Mouse (Mus musculus): Measurements from ENCODE around the gene Clps. TPM values are rescaled to one million over a fixed set of nuclear protein-coding genes. Genes with fewer than 3 reads are reported as not detected.
"Not testable (repeated sequence)": the region's sequence is repeated elsewhere in the genome, so short reads cannot be mapped to it uniquely, and the experiment has no call there.

Gene Clps
- total RNA-seq, 2 experiments from 2014 or later = not detected

DNA sequence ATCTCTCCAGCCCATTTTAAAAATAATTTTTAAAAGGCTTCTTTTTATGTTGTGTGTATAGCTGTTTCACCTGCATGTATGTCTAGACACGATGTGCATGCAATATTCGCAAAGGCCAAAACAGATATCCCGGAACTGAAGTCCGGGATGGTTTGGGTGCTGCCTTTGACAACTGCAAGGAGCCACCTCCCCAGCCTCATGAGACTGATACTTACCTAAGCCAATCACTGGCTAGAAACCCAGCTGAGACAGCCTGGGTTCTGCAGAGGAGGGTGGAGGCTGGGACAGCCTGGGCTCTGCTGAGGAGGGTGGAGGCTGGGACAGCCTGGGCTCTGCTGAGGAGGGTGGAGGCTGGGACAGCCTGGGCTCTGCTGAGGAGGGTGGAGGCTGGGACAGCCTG is 6.5 kb downstream of the Clps start:
- not testable (repeated sequence) for ATAC-seq (ENCODE audit: poor library complexity, severe bottlenecking)

DNA sequence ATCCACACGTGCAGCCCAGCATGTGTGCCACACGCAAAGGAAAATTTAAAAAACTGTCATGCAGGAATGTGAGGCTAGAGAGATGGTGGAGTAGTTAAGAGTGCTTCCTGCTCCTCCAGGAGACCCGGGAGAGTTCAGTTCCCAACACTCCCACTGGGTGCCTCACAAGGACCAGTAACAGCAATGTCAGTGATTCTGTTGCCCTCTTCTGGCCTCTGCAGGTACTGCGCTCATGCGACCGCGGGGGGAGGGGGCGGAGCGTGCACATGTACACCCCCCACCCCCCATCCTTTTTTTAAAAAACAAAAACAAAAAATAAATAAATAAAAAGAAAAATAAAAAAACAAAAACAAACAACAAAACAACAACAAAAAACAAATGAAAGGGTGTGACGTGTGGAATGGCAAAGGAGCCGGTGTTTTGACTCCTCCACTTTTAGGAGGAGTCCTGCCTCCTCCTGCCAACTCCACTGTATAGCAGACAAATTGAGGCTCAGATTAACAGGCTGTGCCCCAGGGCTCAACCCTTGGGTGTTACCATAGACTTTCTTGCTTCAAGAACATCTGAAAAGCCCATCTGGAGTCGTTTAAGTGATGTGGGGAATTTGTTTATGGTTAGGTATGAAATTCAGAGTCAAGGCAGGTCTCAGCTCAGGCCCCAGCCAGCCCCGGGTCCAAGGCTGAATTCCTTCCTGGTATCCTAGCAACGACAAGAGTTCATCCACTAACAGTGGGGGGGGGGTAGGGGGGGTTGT is 7.3 kb downstream of the Clps start:
- ATAC-seq (ENCODE audit: poor library complexity, severe bottlenecking) = peak; percentile 87

DNA sequence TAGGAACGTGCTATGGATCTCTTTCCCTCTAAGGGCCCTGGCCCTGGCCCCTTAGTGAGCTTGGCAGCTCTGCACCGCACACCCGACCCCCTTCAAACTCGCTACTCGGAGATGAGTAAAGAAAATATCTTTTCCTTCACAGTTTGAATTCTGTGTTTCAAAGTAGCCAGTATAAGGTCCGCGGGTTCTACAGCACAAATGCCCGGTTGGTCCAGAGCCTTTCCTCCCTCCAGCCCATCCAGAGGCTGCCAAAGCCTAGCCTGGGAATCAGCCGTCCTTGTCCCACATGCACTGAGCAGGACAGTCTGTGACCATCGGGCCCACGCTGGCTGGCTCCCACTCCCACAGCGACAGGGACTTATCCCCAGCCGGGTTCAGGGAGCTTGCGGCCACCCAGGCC is 11.5 kb downstream of the Clps start, which contains the start of gene Clpsl2:
TSS of gene Clpsl2 (plus strand) at position 301 of the 400 bp plus-strand sequence.
- ATAC-seq (ENCODE audit: poor library complexity, severe bottlenecking) = no peak

DNA sequence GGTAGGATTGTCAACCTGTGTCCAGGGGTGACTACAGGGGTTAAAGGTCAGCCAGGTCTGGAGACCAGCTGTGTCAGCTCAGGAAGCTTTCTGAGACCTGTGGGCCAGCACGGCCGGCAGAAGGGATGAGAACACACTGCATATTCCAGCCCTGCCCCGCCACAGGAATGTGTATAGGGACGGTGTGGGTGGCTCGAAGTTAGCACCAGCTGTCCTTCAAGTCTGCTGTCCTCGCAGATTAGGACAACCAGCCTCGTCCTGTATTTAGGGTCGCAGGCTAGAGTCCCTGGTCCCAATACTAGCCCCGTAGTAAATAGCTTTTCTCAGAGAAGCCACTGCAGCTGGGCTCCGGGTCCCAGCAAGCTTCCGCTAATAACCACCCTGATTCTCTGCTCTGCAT is 12.0 kb downstream of the Clps start:
- no peak for ATAC-seq (ENCODE audit: poor library complexity, severe bottlenecking)

DNA sequence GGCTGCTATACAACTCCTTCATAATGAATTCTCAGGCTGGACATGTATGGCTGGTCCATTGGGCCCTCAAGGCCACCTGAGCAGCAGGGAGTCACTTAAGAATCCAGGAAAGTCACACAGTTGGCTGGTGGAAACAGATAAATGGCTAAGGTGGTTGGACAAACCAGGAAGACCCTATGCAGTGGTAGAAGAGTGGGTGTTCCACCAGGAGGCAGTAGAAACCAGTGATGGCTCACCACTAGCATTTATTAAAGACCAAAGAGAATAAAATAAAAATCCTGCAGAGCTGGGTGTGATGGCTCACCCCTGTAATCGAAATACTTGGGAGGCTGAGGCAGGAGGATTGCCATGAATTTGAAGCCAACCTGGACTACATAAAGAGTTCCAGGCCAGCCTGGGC is 13.6 kb downstream of the Clps start:
- no peak for ATAC-seq (ENCODE audit: poor library complexity, severe bottlenecking)

DNA sequence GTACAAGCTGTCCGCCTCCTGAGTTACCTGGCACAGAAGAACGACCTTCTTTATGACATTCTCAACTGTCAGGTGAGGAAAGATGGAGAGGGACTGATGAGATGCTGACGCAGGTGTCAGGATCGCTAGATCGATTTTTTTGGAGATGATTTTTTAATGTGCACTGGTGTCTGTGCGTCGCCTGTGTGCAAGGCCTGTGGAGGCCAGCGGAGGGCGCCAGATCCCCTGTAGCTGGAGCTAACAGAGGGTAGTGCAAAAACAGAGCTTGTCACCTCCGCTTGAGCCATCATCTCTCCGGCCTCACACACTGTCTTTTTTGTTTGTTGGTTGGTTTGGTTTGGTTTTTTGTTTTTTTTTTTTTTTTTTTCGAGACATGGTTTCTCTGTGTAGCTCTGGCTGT is 22.7 kb downstream of the Clps start:
- ATAC-seq (ENCODE audit: poor library complexity, severe bottlenecking) = no peak

DNA sequence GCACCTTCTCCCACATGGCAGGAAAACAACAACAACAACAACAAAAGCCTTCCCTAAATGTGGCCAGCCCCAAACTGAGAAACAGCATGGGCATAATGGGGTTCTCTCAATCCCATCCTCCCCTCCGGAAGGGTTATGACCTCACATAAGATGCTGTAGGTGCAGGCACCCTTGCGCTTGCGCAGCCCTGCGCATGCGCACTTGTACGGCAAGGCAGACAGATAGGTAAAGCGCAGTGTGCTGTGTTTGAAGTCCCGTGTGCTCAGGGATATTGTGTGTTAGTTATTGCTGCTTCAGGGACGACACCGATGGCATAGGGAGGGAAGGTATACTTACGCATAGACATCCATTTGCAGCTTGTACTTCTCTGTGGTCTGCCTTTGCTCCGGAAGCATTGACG is 27.2 kb downstream of the Clps start:
- no peak for ATAC-seq (ENCODE audit: poor library complexity, severe bottlenecking)

DNA sequence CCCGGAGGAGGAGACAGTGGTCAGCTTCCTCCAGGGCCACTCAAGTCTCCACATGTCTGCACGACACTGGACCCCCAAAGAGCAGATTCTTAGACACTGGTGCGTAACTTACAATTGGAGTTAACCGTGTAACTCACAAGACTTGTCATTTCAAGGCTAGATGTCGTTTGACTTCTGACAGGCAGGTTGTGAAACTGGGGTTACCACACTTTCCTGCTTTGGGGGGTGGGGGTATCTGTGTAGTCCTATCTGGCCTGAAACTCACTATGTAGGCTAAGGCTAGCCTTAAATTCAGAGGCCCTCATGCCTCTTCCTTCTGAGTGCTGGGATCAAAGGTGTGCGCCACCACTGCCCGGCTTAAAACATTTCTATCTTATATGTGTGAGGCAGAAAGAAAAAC is 28.0 kb downstream of the Clps start:
- ATAC-seq (ENCODE audit: poor library complexity, severe bottlenecking) = peak; percentile 22; the same call in 1 of the 2 replicates

DNA sequence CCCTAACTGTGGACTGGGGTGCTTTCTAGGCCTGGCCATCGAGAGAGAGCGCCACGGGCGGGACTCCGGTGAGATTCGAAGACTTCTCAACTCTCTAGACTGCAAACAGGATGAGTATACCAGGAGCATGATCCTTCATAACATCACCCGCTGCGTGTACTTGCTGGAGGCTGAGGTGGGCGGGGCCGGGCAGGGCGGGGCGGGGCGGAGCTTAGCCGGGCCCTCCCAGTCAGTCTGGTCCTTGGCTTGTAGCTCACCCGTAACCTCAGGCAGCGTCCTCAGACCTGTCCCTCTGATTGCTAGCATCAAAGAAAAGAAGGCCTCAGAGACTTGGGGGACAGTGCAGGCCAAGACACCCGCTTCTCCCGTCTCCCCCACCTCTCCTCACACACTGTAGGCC is 28.6 kb downstream of the Clps start:
- ATAC-seq (ENCODE audit: poor library complexity, severe bottlenecking) = peak; percentile 59

DNA sequence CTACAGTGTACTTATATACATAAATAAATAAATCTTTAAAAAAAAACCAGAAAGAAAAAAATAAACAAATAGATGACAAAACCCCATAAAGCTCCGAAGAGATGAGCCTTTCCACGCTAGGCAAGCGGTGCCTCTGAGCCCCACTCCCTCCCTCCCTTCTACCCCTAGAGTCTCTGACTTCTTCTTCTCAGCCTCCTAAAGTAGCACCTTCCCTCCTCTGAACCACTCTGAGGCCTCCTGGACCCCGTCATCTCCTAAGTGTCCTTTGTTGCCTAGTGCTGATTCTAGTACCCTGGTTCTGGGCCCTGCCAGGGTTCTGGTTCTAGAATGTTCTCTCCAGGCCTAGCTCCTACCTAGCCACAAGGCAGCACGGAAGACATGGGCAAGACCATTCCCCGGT is 30.1 kb downstream of the Clps start, which contains the start of gene Armc12:
TSS of gene Armc12 (plus strand) at position 301 of the 400 bp plus-strand sequence.
- ATAC-seq (ENCODE audit: poor library complexity, severe bottlenecking) = no peak

DNA sequence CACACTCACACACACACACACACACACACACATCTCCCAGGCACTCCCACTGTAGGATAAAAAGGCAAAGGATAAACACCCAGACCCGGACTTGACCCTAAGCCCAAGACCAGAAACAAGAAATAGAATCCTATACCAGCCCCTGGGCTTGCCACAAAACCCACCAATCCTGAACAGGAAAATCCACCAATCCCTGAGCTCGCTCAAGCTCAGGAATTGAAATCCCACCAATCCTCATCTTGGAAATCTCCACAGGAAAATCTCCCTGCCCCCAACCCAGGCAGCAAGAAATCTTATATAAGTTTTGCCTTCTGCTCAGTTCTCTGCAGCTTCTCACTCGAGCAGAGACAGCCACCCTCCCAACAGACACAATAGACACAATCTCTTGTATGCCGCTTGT is 31.4 kb downstream of the Clps start:
- no peak for ATAC-seq (ENCODE audit: poor library complexity, severe bottlenecking)

DNA sequence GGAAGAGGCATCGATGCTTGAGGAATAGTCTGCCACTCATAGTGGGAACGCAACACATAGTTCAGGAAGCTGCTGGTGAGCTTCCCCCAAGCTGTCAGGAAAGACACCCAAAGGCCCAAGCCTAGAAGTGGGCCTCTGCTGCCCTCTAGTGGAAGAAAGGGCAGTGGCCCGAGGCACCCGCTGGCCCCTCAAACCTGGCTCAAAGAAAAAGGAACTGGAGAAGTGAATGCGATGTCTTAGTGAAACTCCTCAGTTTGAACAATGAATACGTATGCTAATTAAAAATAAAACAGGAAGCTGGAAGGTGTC is 32.6 kb downstream of the Clps start:
- ATAC-seq (ENCODE audit: poor library complexity, severe bottlenecking) = peak; percentile 74

DNA sequence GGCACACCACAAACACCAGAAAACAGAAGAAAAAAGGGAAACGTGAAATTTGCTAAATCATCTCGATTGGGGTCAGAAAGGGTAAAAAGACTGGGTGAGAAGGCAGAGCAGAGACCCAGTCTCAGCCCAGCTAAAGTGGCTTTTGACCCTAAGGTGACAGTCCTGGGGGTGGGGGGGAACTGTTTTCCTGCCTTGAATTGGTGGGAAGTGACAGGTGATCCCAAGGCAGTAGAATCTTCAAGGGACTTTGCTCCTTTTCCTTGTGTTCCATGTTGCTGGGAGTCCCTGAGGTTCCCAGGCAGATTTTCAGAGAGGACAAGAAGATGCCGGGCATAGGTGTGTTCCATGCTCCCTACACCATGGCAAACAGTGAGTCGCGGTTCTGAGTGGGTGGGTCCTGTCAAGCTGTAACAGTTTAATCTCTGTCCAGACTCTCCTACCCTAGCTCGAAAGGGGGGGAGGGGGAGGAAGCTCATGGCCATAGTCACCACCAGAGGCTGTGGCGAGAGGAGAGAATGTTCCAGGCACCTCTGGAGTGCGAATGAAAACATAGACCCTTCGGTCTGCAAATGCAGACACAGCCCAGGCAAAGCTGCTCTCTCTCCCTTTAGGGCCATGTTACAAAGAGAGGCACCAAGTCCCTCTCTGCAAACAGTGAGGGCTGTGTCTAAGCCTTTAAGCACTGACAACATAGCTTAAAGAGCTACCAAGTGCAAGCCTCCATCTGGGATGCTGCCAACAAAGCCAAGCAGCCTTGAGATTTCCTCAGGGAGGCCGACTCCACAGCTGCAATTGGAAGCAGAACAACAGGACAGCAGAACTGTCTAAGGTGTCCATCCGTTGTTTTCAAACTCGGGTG is 33.2 kb downstream of the Clps start:
- no peak for ATAC-seq (ENCODE audit: poor library complexity, severe bottlenecking)

DNA sequence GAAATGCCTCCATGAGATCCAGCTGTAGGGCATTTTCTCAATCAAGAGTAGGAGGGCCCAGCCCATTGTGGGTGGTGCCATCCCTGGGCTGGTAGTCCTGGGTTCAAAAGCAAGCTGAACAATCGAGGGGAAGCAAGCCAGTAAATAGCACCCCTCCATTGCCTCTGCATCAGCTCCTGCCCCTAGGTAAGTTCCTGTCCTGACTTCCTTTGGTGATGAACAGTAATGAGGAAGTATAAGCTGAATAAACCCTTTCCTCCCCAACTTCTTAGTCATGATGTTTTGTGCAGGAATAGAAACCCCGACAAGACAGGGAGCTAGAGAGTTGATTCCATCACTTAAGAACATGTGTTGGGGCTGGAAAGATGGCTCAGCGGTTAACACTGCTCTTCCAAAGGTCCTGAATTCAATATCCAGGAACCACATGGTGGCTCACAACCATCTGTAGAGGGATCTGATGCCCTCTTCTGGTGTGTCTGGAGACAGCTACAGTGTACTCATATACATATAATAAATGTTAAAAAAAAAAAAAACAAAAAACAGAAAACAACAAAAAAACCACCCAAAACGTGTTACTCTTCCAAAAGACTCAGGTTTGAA is 35.6 kb downstream of the Clps start:
- ATAC-seq (ENCODE audit: poor library complexity, severe bottlenecking) = no peak

DNA sequence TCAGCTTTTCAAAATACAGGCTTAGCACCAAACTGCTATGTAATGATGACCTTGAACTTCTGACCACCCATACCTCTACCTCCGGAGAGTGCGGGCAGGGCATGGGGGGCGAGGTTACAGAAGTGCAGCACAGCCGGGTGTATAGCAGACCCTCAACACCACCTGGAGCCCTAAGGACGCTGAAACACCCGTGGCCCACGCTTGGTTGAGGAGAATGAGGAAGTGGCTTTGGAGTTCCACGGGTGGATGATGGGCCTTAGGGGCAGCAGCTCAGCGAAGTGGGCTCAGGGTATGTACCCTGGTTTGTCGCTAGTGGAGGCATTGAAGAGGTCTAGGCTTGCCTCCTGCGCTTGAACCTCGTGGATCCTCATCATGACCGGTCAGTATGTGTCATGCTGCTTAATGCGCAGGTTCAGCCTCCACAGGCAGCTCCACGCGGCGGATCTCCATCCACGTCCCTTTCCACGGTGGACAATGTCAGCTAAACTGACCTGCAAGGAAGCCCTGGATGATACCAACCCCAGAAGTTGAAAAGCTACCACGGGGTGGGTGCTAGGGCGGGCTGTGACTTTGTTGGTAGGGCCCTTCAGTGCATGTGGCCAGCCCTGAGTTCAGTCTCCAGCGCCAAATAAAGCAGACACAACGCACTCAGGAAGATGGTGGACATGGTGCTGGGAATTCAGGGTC is 36.4 kb downstream of the Clps start:
- no peak for ATAC-seq (ENCODE audit: poor library complexity, severe bottlenecking)

DNA sequence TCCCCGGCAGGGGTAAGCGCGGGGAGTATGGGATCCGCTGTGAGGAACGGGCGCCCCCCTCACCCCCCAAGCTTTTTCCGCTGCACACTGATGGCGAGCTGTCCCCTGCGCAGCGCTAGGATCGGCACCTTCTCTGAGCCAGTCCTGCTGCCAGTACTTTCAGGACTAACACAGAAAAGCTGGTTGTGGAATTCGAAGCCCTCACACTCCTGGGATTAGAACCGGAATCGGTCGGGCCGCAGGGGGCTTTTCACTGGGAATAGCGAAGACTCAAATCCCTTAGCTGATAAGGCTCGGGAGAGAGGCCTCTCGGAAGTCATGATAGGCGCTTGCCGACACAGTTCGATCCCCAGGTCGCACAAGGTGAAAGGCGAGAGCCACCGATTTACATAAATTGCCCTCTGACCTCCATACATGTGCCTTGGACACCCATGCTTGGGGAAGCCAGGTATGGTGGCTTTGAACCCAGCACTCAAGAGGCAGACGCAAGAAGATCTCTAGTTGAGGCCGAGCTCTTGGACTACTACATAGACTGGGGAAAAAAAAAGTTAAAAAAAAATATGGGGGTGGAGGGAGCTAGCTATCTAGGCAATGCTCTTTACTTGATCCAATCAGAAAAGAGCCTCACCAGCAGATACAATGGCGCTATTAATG is 37.1 kb downstream of the Clps start:
- ATAC-seq (ENCODE audit: poor library complexity, severe bottlenecking) = no peak

DNA sequence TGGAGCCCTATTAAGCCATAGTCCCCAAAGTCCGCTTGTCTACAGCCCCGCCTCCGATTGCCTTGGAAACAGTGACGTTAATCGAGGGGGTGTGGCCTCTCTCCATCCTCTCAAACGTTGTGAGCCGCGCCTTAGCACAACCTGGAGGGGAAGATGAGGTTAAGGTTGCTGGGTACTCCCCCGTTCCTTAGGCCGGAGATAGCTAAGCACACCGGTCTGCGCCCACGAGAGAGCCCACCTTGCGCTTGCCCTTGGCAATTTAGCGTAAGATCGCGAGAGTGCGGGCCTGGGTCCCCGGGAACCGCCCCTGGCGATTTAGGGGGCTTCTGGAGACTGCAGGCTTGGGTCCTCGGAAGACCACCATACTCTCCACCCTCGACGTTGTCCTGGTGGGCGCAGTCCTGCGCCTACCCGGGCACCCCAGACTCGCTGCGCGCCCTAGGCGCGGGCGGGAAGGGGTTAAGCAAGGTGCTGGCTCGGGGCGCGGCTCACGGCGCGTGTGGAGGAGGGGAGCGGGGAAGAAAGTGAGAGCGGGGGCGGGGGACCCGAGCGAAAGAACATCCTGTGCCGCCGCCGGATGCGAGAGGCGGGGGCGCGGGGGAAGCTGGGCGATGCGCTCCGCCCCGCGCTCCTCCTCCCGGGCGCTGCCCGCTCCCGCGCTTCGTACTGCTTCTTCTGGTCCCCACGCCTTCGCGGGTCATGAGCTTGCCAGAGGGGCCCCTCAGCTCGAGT is 37.8 kb downstream of the Clps start:
- ATAC-seq (ENCODE audit: poor library complexity, severe bottlenecking) = peak; percentile 78

DNA sequence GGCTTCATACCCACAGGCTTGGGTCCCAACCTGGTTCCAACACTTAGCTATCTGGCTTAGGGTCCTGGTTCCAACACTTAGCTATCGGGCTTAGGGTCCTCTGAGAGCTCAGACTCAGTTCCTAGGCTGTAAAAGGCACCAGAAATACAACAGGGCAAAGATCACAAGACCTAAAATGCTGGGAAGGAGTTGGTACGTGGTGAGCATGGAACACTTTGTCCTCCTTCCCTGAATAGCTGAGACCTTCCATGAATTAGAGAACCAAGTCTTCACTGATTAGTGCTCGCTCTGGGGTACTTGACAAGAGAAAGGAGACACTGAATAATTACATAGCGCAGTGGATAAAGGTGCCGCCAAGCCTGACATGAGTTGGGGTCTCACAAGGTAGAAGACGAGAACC is 38.6 kb downstream of the Clps start:
- no peak for ATAC-seq (ENCODE audit: poor library complexity, severe bottlenecking)

DNA sequence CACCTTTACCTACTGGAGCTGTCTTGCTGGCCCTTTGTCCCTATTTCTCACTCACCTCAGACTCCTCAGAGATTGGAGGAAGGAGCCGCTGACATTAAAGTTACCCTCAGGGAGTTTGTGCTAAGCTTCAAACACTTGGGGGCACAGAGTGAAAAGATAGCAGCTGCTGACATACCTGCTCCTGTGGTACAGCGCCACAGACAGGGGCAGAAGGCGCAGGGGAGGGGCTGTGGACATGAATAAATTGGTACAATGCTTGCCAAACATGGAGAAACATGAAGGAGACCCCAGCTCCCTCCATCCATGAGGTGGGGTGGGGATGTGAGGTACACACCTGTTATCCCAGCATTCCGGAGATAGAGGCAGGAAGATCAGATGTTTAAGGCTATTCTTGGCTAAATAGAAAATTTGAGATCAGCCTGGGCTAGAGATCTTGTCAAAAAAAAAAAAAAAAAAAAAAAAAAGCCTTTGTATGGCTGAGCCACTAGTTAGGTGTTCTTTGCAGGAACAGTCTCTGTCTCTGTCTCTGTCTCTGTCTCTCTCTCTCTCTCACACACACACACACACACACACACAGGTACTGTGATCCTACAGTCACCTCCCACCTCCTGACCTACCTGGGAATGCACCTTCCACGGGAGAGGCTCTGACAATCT is 39.4 kb downstream of the Clps start:
- no peak for ATAC-seq (ENCODE audit: poor library complexity, severe bottlenecking)

DNA sequence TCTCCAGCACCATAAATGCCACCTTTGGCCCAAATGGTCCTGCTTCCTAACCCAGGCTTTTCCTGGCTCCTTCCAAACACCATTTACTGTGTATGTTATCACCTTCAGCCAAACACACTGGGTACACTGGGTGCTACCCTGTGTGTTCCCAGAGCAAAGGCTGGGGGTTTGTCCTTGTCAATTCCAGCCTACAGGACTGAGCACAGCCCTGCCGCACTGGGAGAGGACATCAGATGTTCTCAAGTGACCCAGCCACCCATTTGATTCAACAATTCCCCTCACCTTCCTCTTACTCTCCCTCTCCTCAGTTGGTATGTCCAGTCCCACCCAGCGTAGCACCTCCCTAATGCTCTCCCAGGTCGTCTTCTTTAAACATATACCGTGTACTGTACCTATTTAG is 40.0 kb downstream of the Clps start:
- no peak for ATAC-seq (ENCODE audit: poor library complexity, severe bottlenecking)
